Comparison of ENCODE assay signal across 15 mouse cellular contexts in the genomic region with DNA sequence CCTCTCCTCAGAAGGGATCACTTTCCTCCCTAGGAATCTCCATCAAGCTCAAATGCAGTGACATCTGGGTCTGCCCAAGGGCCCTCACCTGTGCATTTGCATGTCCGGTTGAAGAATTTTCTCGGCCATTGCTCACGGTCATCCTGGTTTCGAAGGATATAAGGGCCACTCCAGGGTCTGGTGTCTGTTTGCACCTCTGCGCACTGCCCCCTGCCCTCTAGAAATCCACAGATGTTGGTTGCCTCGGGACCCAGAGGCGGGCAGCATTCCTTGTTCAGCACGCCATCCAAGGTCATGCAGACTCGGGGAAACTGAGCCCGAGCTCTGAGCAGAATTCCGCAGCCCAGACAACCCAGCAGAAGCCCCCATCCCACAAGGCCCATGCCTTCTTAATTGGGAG. TPM values are rescaled to one million over a fixed set of nuclear protein-coding genes. Genes with fewer than 3 reads are reported as not detected.
DNase-seq lines count a peak whose midpoint lies in the region; ATAC-seq and TF ChIP-seq lines count a peak whose summit lies in the region.
"Had no signal": no experiment of that assay in that cellular context is flagged by ENCODE, and none has a peak within 500 bp of the region (broad histone marks: within the 10 kb centered on the region; RNA-seq: fewer than 3 reads in every experiment).

No protein-coding gene starts in this region.

- H3K27me3 ChIP-seq in hindbrain, embryonic 14.5 days (ENCODE audit: control insufficient read depth, insufficient read depth, low read length): peaks cover 8% of the 10 kb centered on the region; the same call in 1 of the 2 replicates
- peaks cover 41% of the 10 kb centered on the region for H3K27me3 ChIP-seq in hindbrain, embryonic 12.5 days
- no peaks in the 10 kb centered on the region for H3K27me3 ChIP-seq in stomach, embryonic 14.5 days (ENCODE audit: control insufficient read depth, insufficient read depth, low read length)
- no peaks in the 10 kb centered on the region for H3K27me3 ChIP-seq in stomach, postnatal 0 days (ENCODE audit: control insufficient read depth, insufficient read depth, low read length)
- peaks cover 13% of the 10 kb centered on the region; the same call in 1 of the 2 replicates for H3K27me3 ChIP-seq in midbrain, embryonic 15.5 days (replicated peaks)

- no peak overlapping the region for H3K27ac ChIP-seq in hindbrain, embryonic 14.5 days
- H3K27ac ChIP-seq in hindbrain, embryonic 12.5 days: no peak overlapping the region
- peak overlapping the region; percentile 67; the same call in 1 of the 2 replicates for H3K27ac ChIP-seq in stomach, embryonic 14.5 days (ENCODE audit: low read length)
- H3K27ac ChIP-seq in stomach, postnatal 0 days (replicated peaks): no peak overlapping the region
- H3K27ac ChIP-seq in midbrain, embryonic 15.5 days: no peak overlapping the region
- H3K27ac ChIP-seq: gastrocnemius, adult 2 months; heart, adult 2 months; macrophage had no signal

- DNase-seq in hindbrain, embryonic 14.5 days (ENCODE audit: low spot score): no peak
- no peak for DNase-seq in stomach, postnatal 0 days (ENCODE audit: low spot score)
- DNase-seq in layer of hippocampus, postnatal 14 days (ENCODE audit: low spot score in 2 of 2): no peak
- DNase-seq in adrenal gland, adult 18-20 months (ENCODE audit: low spot score in 2 of 2): no peak
- DNase-seq in left cerebral cortex, postnatal 25 days (ENCODE audit: low spot score in 2 of 2): no peak
- DNase-seq: adrenal gland, postnatal 10 days; cerebellum, adult 9-10 months; gastrocnemius, adult 2 months; heart, adult 2 months; kidney, adult 18-20 months had no signal

- intact Hi-C loops in left cerebral cortex, postnatal 25 days (cut with DNase I): no loop called here

- H3K36me3 ChIP-seq in hindbrain, embryonic 14.5 days (replicated peaks; ENCODE audit: control insufficient read depth, insufficient read depth): no peaks in the 10 kb centered on the region
- H3K36me3 ChIP-seq in hindbrain, embryonic 12.5 days: no peaks in the 10 kb centered on the region
- H3K36me3 ChIP-seq in stomach, embryonic 14.5 days (ENCODE audit: control insufficient read depth, insufficient read depth, low read length): no peaks in the 10 kb centered on the region
- H3K36me3 ChIP-seq in stomach, postnatal 0 days (ENCODE audit: control insufficient read depth, insufficient read depth, low read length): no peaks in the 10 kb centered on the region
- H3K36me3 ChIP-seq in midbrain, embryonic 15.5 days (replicated peaks): no peaks in the 10 kb centered on the region

- H3K9ac ChIP-seq in hindbrain, embryonic 14.5 days: no peak overlapping the region
- H3K9ac ChIP-seq in hindbrain, embryonic 12.5 days: no peak overlapping the region
- H3K9ac ChIP-seq in stomach, embryonic 14.5 days (replicated peaks; ENCODE audit: low read depth, low read length): no peak overlapping the region
- H3K9ac ChIP-seq in stomach, postnatal 0 days (ENCODE audit: low read length): no peak overlapping the region
- H3K9ac ChIP-seq in midbrain, embryonic 15.5 days: no peak overlapping the region

- no peak overlapping the region for H3K4me2 ChIP-seq in hindbrain, embryonic 14.5 days (replicated peaks)
- H3K4me2 ChIP-seq in hindbrain, embryonic 12.5 days (replicated peaks): no peak overlapping the region
- no peak overlapping the region for H3K4me2 ChIP-seq in stomach, embryonic 14.5 days (replicated peaks; ENCODE audit: low read depth, low read length)
- H3K4me2 ChIP-seq in stomach, postnatal 0 days (replicated peaks; ENCODE audit: low read depth): no peak overlapping the region
- H3K4me2 ChIP-seq in midbrain, embryonic 15.5 days: no peak overlapping the region
- H3K4me2 ChIP-seq: liver, embryonic 11.5 days had no signal

- no peak for TF ChIP-seq EP300 in stomach, postnatal 0 days (optimal IDR thresholded peaks at IDR 0.05)

- H3K4me1 ChIP-seq in hindbrain, embryonic 14.5 days (replicated peaks; ENCODE audit: control insufficient read depth, insufficient read depth, low read length): no peaks in the 10 kb centered on the region; the same call in 1 of the 2 replicates
- peaks cover 13% of the 10 kb centered on the region for H3K4me1 ChIP-seq in hindbrain, embryonic 12.5 days
- peaks cover 6% of the 10 kb centered on the region; the same call in 1 of the 2 replicates for H3K4me1 ChIP-seq in stomach, embryonic 14.5 days (ENCODE audit: control insufficient read depth, insufficient read depth, low read length)
- H3K4me1 ChIP-seq in stomach, postnatal 0 days (replicated peaks; ENCODE audit: control insufficient read depth, insufficient read depth): no peaks in the 10 kb centered on the region
- H3K4me1 ChIP-seq in midbrain, embryonic 15.5 days: peaks cover 5% of the 10 kb centered on the region; the same call in 1 of the 2 replicates

- 0 out of 2 replicates have a peak, but pooled peaks have one; percentile 12 for ATAC-seq in hindbrain, embryonic 14.5 days (ENCODE audit: low FRiP score)
- ATAC-seq in hindbrain, embryonic 12.5 days (ENCODE audit: low FRiP score): no peak; the same call in 1 of the 2 replicates
- no peak; the same call in 1 of the 2 replicates for ATAC-seq in stomach, embryonic 14.5 days (ENCODE audit: insufficient number of reproducible peaks, insufficient read depth, low FRiP score, low read depth)
- no peak for ATAC-seq in stomach, postnatal 0 days (ENCODE audit: low FRiP score, low TSS enrichment)
- peak; percentile 19; the same call in 1 of the 2 replicates for ATAC-seq in midbrain, embryonic 15.5 days (replicated peaks)

- WGBS in hindbrain, embryonic 14.5 days: 79% methylated on average over 11 of the region's 11 CpGs
- WGBS in hindbrain, embryonic 12.5 days: 86% methylated on average over 11 of the region's 11 CpGs
- WGBS in stomach, embryonic 14.5 days: 66% methylated on average over 11 of the region's 11 CpGs
- 69% methylated on average over 11 of the region's 11 CpGs for WGBS in stomach, postnatal 0 days
- WGBS in midbrain, embryonic 15.5 days: 85% methylated on average over 11 of the region's 11 CpGs

- no peaks in the 10 kb centered on the region for H3K9me3 ChIP-seq in hindbrain, embryonic 14.5 days (ENCODE audit: control insufficient read depth, low read length)
- H3K9me3 ChIP-seq in hindbrain, embryonic 12.5 days (replicated peaks): no peaks in the 10 kb centered on the region
- no peaks in the 10 kb centered on the region for H3K9me3 ChIP-seq in stomach, embryonic 14.5 days (ENCODE audit: control insufficient read depth, low read depth, low read length)
- no peaks in the 10 kb centered on the region for H3K9me3 ChIP-seq in stomach, postnatal 0 days (ENCODE audit: control insufficient read depth, low read length)
- H3K9me3 ChIP-seq in midbrain, embryonic 15.5 days: no peaks in the 10 kb centered on the region

- no peak for TF ChIP-seq CTCF in stomach, postnatal 0 days (IDR thresholded peaks at IDR 0.05; ENCODE audit: low read depth)

- no peak overlapping the region for H3K4me3 ChIP-seq in hindbrain, embryonic 14.5 days (replicated peaks; ENCODE audit: low read length)
- no peak overlapping the region for H3K4me3 ChIP-seq in hindbrain, embryonic 12.5 days
- no peak overlapping the region for H3K4me3 ChIP-seq in stomach, embryonic 14.5 days (ENCODE audit: low read depth, low read length)
- no peak overlapping the region for H3K4me3 ChIP-seq in stomach, postnatal 0 days (ENCODE audit: low read depth, low read length)
- H3K4me3 ChIP-seq in midbrain, embryonic 15.5 days: no peak overlapping the region
- H3K4me3 ChIP-seq: gastrocnemius, adult 2 months; heart, adult 2 months had no signal

RNA-seq across cellular contexts. Expression of a gene that starts 0.6 kb away (rescaled TPM):
- polyA plus RNA-seq in hindbrain, embryonic 14.5 days (2014; fragmentation: Nextera tagmentation; extraction: Ambion mirVana): 0.70 and 0.80 TPM in 2 replicates
- polyA plus RNA-seq in hindbrain, embryonic 12.5 days (2016; fragmentation: Nextera tagmentation; extraction: Ambion mirVana): 3.8 and 6.0 TPM in 2 replicates
- polyA plus RNA-seq in stomach, embryonic 14.5 days (2014; fragmentation: Nextera tagmentation; extraction: Ambion mirVana): 0.80 and 1.2 TPM in 2 replicates
- 0.27 and 0.41 TPM in 2 replicates for polyA plus RNA-seq in stomach, postnatal 0 days (2015; fragmentation: Nextera tagmentation; extraction: Ambion mirVana)
- 1.1 and 1.2 TPM in 2 replicates for polyA plus RNA-seq in midbrain, embryonic 15.5 days (2015; fragmentation: Nextera tagmentation; extraction: Ambion mirVana)
- total RNA-seq in layer of hippocampus, postnatal 14 days (2021): 1 to 10 TPM in 1 of 2 experiments, under 1 TPM in 1; 0.83 to 1.0 TPM
- under 1 TPM in 1 of 2 experiments, not detected in 1; 0.27 TPM for total RNA-seq in adrenal gland, adult 18-20 months (2021)
- 1 to 10 TPM in 1 of 2 experiments, under 1 TPM in 1; 0.66 to 1.5 TPM for total RNA-seq in left cerebral cortex, postnatal 25 days (2021)
- total RNA-seq: adrenal gland, postnatal 10 days had no signal
- polyA plus RNA-seq: macrophage had no signal

Comparison
In these comparisons a context has a peak if more than half of its experiments do, and no peak if none do; other contexts are left out.
1. ATAC-seq: peak in hindbrain, embryonic 14.5 days (single experiment) and midbrain, embryonic 15.5 days (single experiment); none in hindbrain, embryonic 12.5 days (single experiment), stomach, embryonic 14.5 days (single experiment) and stomach, postnatal 0 days (single experiment).